Mouse (Mus musculus): ENCODE results near the gene Phtf2. TPM values are rescaled to one million over a fixed set of nuclear protein-coding genes. Genes with fewer than 3 reads are reported as not detected.
"Not testable (repeated sequence)": the region's sequence is repeated elsewhere in the genome, so short reads cannot be mapped to it uniquely, and the experiment has no call there.

The Phtf2 gene
- total RNA-seq, 2 experiments from 2014 or later: 16.1 to 16.5 TPM

DNA sequence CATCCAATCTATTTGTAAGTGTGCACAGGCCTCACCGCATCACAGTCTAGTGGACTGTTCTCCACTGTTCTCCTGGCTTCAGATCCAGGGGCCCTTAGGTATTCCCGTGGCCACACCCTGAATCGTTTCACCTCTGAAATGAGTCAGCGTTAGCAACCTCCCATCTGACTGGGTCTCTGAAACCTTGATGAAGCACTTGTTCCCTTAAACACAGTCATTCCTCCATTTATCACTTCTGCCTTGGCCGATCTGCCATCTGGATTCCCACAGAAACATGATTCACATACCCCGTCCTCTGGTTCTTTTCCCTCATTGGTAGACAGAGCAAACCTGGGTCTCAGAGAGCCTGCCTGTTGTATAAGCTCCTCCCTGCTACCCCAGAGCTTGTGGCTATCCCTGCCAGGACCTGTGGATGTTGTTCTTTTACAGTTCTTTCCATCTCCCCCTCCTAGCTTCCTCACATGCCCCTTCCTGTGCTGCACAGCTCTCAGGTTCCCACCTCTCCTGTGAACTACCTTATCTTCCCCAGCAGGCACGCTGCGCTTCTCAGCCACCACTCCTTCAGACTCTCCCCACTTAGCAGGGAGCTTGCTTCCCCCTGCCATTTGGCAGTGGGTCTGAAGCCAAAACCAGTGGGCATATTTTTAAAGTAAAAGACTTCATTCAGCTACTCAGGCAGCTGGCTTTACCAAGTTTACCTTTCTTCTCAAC is 103.5 kb downstream of the Phtf2 start:
- DNase-seq (ENCODE audit: low spot score in 2 of 2): no peak

DNA sequence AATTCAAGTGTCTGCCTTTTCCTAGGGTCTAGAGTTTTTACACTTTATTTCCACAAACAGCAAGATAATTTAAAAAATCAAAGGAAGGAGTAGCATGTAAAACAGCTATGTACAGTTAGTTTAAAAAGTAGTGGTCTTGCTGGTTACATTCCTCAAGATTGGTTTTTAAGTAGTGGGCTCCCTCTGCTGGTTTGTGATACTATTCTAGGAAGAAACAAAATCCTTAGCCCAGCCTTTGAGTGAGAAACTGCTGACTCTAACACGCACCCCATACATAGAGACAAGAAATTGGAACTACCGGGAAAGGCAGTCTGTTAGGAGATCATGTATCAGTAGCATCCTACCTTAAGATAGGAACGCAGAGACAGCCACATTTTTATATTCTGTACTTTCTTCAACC is 108.6 kb downstream of the Phtf2 start:
- peak in 1 of 2 experiments; percentile 21 for DNase-seq (ENCODE audit: low spot score in 2 of 2)

DNA sequence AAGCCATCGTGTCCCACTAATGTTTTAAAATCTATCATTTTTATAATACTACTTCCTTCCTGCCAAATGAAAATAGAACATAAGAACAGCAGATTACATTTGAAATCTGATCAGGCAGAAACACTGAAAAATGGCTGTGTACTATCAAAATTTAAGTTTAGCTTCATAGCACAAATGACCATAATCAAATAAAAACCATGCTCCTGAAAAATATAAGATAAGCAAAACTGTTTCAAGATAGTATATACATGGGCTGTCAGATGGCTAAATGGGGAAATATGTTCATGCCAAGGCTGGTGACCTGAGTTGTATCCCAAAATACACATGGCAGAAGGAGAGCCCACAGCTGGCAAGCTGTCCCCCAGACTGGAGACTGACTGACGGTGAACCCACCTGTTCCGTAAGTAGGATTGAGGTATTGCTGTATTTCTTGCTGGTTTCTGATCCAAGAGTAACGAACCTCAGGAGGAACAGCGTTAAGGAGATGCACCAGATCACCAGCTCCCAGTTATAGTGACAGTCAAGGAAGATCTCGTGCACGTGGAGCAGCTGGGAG is 116.5 kb downstream of the Phtf2 start:
- DNase-seq (ENCODE audit: low spot score in 2 of 2): no peak

DNA sequence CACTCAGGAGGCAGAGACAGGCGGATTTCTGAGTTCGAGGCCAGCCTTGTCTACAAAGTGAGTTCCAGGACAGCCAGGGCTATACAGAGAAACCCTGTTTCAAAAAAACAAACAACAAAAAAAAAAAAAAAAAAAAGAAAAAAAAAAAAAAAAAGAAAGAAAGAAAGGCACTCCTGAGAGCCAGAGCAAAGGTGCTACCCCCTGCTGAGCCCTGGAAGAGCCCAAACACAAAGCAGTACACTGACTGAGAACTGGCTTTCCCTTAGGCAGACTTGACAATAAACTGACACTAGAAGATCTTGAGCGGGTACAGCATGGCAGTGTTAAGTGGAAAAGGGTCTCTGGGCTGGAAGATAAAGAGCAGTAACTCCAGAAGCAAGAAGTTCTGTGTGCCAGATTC is 119.5 kb downstream of the Phtf2 start:
- DNase-seq (ENCODE audit: low spot score in 2 of 2): not testable (repeated sequence)

DNA sequence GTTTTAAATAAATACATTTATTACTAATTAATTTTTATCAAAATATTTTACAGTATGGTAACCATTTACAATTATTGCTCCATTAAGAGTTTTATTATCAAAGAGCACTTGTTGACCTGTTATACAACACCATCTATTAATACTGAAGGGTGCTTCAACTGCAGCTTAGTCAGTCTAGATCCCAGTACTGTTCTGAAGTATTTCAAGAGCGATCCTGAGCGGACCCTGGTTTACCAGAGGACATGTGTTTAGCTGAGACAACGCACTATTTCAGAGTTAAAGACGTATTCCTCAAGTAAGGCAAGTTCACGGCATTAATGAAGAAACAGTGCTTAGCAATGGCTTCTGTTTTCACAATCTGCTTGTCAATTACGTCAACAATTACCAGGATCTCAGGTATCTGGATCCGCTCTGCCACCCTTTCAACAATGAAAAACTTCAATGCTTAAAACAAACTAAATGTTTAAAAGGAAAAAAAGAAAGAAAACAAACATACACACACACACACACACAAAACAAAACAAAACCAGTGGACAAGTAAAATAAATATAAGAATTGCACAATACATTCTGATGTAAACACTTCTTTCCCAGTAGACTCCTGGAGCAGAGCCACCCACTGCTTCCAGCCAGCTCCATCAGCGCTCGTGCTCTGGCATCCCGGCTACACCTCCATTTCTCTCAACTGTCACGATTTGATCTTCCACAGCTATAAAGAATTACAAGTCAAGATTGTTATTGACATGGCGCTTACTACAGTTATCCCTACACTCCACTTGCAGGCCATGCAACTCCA is 121.4 kb downstream of the Phtf2 start:
- DNase-seq (ENCODE audit: low spot score in 2 of 2): no peak

DNA sequence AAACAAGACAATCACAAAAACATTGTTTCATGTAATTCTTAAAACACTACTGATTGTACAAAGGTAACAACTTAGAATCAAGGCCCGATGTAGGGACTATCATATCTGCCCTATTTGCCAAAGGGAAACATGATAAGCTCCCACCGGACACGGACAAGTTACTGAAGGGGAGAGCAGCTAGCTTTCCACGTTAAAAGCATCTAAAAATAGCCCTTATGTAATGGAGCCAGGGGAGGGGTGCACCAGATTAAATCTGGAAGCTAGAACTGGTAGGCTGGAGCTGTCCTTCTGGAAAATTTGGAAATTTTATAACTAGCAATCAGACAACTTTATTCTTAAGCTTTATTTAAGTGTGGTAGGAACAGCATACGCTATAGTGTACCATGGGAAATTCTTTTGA is 122.2 kb downstream of the Phtf2 start:
- no peak for DNase-seq (ENCODE audit: low spot score in 2 of 2)

DNA sequence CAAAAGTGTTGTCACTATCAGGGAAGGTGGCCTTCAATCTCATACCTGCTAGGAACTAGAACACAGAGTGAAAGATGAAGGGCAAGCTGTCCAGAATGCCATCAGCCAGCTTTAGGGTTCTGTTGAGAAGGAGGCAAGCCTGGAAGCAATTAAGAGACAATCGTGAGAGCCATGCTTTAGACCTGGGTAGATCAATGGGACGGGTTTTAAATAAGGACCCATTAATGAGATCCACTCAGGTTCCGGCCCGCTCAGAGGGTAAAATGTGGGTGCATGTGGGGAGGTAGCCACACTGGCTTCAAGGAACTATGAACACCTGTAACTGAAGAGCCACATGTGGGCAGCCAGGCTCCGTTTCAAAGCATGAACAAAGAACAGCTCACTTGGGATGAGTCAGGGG is 128.0 kb downstream of the Phtf2 start:
- no peak for DNase-seq (ENCODE audit: low spot score in 2 of 2)

DNA sequence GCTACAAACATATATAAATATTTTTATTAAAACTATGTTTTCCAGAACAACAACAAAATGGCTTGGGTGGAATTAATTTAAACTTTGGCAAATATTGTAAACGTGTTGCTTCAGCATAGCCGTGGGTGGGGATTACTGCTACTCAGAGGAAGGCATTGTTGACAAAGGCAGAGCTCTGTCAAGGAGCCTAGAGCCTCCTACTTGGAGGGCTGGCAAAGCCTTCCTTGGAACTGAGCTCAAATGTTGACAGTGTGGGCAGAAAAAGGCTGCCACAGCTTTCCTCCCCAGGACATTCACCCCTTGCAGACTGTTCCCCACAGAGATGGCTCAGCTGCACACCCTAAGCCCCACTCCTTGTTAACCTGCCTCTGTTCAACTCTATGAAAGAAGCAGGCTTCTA is 128.8 kb downstream of the Phtf2 start:
- peak in 1 of 2 experiments; percentile 3 for DNase-seq (ENCODE audit: low spot score in 2 of 2)

DNA sequence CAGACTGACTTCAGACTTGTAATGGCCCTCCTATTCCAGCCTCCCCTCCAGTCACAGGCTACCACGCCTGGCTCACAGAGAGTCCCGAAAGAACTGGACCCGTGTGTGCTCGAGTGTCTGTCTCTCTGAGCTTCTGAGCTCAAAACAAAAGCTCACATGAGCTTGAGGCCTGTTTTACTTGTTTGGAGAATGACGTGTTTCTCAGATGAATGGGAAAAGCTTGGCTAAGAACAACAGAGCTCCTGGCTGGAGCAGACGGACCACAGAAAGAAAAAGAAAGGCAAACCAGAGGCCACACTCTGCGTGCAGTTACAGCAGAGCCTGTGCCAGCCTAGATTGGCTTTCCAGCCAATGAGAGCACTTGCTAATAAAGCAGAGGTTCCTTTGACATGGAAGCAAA is 130.2 kb downstream of the Phtf2 start:
- DNase-seq (ENCODE audit: low spot score in 2 of 2): no peak

DNA sequence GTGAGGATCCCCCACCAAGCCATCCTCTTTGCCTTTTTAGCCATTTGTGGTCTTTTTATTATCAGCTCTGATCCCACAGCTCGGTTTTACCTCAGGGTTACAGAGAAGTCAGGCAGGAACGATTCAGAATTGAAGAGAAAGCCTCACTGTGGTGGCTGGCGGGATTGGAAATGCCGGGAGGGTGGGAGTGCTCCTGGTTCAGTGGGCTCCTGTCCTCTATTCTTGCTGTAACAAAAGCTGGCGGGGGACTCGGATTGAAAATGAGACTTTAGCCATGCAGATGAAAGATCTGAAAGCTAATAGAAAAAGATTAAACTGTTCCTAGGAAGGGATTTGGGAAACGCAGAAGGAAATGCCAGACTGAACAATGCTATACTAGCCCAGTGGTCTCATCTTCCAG is 130.9 kb downstream of the Phtf2 start:
- no peak for DNase-seq (ENCODE audit: low spot score in 2 of 2)

DNA sequence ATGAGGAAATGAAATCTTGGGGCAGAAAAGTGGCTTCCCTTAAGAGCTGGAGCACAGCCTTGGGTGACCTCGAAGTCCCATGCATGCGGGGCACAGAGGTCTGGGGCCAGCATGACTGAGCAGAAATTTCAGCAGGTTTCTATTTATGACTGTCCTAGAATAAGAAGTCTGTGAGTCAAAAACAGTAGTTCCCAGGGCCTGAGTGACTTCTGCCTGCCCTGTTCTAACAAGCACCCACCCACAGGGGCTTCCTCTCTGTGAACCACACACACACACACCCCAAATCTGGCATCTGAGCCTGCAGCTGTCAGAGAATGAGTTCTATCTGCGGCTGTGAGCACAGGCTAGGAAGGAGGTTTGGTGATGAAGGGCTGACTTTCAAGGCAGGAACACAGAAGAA is 132.4 kb downstream of the Phtf2 start:
- DNase-seq (ENCODE audit: low spot score in 2 of 2): no peak

DNA sequence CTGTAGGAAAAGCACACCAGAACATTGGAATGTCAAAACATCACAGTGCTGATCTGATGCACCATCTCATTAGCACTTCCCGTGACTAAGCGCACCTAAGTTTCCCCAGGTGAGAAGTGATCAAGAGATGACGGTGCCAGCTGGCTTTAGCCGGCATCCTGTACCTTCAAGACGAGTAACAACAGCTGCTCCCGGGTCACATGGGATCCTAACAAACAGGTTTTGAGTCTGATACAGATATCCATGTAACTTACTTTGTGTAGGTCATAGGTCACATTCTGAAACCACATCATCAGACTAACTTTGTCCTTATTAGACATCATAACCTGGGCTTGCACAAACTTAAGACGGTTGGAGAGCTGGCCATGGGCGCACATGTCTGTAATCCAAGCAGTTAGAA is 133.1 kb downstream of the Phtf2 start:
- DNase-seq (ENCODE audit: low spot score in 2 of 2): no peak

DNA sequence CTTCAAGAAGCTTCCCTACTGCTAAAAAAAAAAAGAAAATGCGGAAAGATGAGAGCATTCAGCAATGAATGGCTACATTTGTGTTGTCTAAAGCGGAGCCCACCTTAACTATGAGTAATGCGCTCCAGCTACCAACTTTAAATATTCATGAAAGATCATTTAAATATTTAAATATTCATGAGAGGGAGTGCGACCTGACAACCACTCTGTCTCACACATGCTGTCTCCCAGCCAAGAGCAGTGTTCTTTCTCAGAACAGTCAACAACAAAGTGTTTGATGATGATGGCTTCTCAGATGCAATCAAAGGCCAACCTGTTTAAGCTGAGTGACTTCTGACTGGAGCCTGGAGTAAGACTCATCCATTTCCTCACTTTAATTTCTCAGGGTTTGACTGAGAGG is 133.8 kb downstream of the Phtf2 start:
- DNase-seq (ENCODE audit: low spot score in 2 of 2): no peak

DNA sequence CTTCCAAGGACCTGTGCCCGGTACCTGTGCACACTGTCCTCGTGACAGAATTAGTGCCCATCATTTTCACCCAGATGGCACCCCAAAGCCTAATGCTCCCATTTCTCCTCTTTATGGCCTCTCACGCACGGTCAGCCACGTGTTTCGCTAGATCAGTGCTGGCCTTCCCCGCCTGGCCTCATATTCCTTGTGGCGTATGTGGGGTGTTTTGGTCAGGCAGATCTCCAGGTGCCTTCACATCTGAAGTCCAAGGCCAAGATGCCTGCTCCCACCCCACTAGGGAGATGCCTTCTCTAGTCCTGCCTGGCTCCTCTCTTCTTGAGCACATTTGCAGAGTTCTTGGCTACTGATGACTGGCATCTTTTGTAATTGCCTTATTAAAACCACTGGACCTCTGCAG is 140.0 kb downstream of the Phtf2 start:
- DNase-seq (ENCODE audit: low spot score in 2 of 2): no peak

DNA sequence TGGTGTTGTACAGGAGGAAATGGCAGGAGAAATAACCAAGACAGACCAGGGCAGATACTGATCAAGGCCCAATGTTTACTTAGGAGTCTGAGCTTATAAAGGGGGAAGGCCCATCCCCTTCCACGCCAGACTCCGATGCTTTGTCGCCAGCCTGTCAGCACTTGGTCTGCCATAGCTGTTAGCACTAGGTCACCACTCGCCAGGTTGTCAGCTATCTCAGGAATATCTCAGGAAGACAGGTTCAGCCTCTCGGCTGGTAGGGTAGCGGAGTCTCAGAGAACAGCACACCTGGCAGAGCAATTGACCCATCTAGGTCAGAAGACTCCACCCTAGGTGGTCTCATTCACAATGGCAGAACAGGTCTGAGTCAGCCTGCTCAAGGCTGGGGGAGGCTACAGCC is 140.7 kb downstream of the Phtf2 start:
- DNase-seq (ENCODE audit: low spot score in 2 of 2): no peak

DNA sequence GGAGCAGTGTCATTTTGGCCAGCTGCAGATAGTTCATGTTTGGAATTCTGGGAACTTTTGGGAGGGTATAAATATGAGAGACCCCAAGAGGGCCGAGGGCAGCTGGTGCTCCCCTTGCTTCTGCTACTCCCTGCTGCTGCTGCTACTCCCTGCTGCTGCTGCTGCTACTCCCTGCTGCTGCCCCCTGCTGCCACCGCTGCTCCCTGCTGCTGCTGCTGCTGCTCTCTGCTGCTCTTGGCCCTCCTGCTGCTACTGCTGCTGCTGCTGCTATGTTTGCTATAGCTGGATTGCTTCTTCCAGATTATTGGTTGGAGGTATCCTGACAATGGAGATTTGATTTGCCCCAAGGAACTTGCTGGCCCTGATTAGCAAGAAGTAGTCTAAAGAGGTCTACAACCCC is 143.1 kb downstream of the Phtf2 start:
- DNase-seq (ENCODE audit: low spot score in 2 of 2): no peak

DNA sequence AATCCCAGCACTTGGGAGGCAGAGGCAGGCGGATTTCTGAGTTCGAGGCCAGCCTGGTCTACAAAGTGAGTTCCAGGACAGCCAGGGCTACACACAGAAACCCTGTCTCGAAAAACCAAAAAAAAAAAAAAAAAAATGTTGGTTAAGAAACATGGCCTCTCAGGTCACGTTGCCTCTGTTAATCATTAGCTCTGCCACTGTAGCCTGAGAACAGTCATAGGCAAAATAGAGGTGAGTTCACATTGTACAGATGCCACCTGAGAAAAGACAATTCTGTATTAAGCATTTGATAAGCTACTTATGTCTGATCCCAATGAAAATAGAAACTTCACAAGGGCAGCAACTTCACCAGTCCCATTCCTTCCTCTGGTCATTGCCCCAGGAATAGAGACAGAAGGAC is 158.7 kb downstream of the Phtf2 start:
- DNase-seq (ENCODE audit: low spot score in 2 of 2): not testable (repeated sequence)

DNA sequence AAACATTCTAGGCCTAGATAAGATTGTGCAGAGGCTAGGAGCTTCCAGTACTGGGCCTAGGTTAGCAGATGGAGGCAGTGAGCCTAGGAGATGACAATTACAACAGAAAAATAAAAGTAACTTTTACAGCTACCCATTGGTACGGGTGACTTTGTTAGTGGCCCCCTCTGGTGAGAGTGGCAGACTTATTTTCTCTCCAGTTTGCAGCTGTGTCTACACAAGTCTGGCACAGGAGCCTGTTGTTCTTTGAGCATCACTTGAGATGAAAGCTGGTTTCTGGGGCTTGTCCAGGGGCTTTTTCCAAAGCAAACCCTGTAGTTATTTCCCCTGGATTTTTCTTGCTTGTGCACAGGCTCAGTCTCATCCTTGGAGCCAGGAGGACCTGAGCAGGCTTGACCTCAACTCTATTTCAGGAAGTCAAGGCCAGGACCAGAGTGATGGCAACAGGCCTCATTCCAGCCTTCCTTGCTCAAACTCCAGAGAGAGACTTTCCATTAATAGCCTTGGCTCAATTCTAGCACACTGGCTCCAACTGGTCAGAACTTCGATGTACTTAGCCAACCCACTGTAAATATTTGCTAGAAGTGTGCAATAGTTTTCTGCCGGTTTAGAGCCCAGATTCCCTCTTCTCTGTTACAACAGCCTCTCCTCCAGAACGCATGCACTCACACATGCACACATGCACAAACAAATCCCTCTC is 161.6 kb downstream of the Phtf2 start:
- DNase-seq (ENCODE audit: low spot score in 2 of 2): no peak

DNA sequence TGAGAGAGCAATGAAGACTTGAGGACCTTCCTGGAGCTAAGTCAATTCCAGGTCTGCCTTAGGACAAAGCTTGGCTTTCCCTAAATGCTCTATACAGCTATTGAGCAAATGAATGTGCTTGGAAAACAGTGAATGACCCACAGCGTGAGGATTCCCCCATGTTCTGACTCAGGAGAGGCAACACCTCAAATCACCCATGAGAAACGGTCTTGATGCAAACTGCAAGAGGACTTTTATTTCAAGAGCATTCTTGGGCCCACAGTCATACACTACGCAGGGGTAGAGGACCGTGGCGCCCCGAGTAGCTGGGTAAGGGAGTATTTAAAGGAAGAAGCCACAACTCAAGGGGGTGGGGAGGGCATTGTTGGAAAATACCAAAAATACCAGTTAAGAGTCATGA is 165.9 kb downstream of the Phtf2 start:
- DNase-seq (ENCODE audit: low spot score in 2 of 2): not testable (repeated sequence)

DNA sequence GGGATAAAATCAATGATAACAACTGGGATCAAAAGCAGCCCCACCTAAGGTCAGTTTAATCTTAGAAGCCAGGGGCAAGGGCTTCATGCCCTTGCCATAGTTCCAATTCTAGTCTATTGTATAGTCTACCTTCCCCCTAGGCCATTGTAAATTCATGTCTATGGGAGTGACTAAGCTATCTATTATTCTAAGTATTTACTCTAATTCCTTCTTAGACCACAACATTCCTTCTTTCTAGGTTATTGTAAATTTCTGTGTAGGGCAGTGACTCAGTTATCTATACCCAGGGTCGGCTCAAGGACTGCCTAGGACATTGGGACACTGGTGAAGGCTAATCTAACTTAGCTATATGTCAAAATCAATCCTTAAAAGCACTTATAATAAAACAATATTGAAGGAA is 167.3 kb downstream of the Phtf2 start:
- not testable (repeated sequence) for DNase-seq (ENCODE audit: low spot score in 2 of 2)

DNA sequence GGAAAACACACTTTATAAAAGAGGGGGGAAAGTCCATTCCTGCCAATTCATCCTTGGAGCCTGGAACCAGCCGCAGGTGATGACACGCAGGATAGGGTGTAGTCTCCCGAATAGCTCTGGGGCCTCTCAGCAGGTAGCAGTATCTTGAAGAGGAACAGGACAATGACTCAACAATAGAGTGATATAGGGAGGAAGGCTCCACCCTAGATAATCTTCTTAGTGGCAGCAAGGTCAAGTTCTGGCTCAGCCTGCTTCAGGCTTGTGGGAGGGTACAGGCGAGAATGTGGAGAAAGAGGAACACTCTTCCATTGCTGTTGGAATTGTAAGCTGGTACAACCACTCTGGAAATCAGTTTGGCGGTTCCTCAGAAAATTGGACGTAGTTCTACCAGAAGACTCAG is 171.1 kb downstream of the Phtf2 start:
- not testable (repeated sequence) for DNase-seq (ENCODE audit: low spot score in 2 of 2)
